Mouse (Mus musculus): ENCODE measurements around the gene Cenpq. TPM values are rescaled to one million over a fixed set of nuclear protein-coding genes. Genes with fewer than 3 reads are reported as not detected.

Cenpq gene
- 11.8 and 13.7 TPM in 2 replicates for total RNA-seq (2012; rRNA removed)

- DNase-seq (ENCODE audit: low read depth, low spot score), result peak; percentile 96
- TF ChIP-seq MAFK (IDR thresholded peaks at IDR 0.05; ENCODE audit: insufficient read depth, low read depth, low read length) (no peak), HCFC1 (IDR thresholded peaks at IDR 0.05; ENCODE audit: borderline replicate concordance, insufficient read depth, low read length) (peak; percentile 64)
- in situ Hi-C loops (cut with MboI; ENCODE audit: low sequenced_read_pairs in 2 of 2, unreplicated experiment in 2 of 2), result no loop called here
- Histone ChIP-seq H3K4me3 (ENCODE audit: insufficient read depth in 1 of 2, low read depth in 1 of 2, low read length in 2 of 2, poor library complexity in 1 of 2, severe bottlenecking in 1 of 2) (peak within 1 kb of the TSS; percentile 87 to 95), H3K4me1 (ENCODE audit: control insufficient read depth in 2 of 2, insufficient read depth in 2 of 2, low read length in 2 of 2, poor library complexity in 1 of 2) (0 out of 4 replicates have a peak, but pooled peaks cover 0 to 3% of the 10 kb centered on the region in 2 experiments), H3K36me3 (ENCODE audit: control insufficient read depth, insufficient read depth, low read length, poor library complexity, severe bottlenecking) (peaks cover 5% of the 10 kb centered on the region), H3K27ac (ENCODE audit: insufficient read depth, low read depth, low read length, poor library complexity, severe bottlenecking) (peak within 1 kb of the TSS; percentile 83), H3K9ac (ENCODE audit: insufficient read depth, low read depth, low read length, poor library complexity, severe bottlenecking) (peak within 1 kb of the TSS; percentile 87), H3K9me3 (ENCODE audit: control insufficient read depth, insufficient read depth, low read depth, low read length) (no peaks in the 10 kb centered on the region)
These were observed at the start of gene Cenpq, which contains the start of gene Mut for GRCm38 (mm10) chr17:40934420-40935231. Gene Cenpq (minus strand): TSS chr17:40935047. Gene Mut (plus strand): TSS chr17:40934685.

- no peak for DNase-seq (ENCODE audit: low read depth, low spot score)
- H3K9ac ChIP-seq (ENCODE audit: insufficient read depth, low read depth, low read length, poor library complexity, severe bottlenecking), result no peak overlapping the region
- no peaks in the 10 kb centered on the region for H3K4me1 ChIP-seq (ENCODE audit: control insufficient read depth in 2 of 2, insufficient read depth in 2 of 2, low read length in 2 of 2, poor library complexity in 1 of 2)
- in situ Hi-C loops (cut with MboI; ENCODE audit: low sequenced_read_pairs in 2 of 2, unreplicated experiment in 2 of 2), result no loop called here
- no peak overlapping the region for H3K27ac ChIP-seq (ENCODE audit: insufficient read depth, low read depth, low read length, poor library complexity, severe bottlenecking)
- no peak for TF ChIP-seq MAFK (IDR thresholded peaks at IDR 0.05; ENCODE audit: insufficient read depth, low read depth, low read length)
- TF ChIP-seq ZC3H11A (IDR thresholded peaks at IDR 0.05; ENCODE audit: borderline replicate concordance, low read depth, low read length), result no peak
- TF ChIP-seq ZNF384 (IDR thresholded peaks at IDR 0.05; ENCODE audit: low read depth, low read length), result no peak
- no peak for TF ChIP-seq CHD2 (IDR thresholded peaks at IDR 0.05; ENCODE audit: low read depth, low read length)
- TF ChIP-seq HCFC1 (IDR thresholded peaks at IDR 0.05; ENCODE audit: borderline replicate concordance, insufficient read depth, low read length), result no peak
- no peaks in the 10 kb centered on the region for H3K36me3 ChIP-seq (ENCODE audit: control insufficient read depth, insufficient read depth, low read length, poor library complexity, severe bottlenecking)
- H3K9me3 ChIP-seq (ENCODE audit: control insufficient read depth, insufficient read depth, low read depth, low read length), result no peaks in the 10 kb centered on the region
- H3K4me3 ChIP-seq (ENCODE audit: insufficient read depth in 1 of 2, low read depth in 1 of 2, low read length in 2 of 2, poor library complexity in 1 of 2, severe bottlenecking in 1 of 2), result no peak overlapping the region
These were observed 43.1 kb upstream of the Cenpq start for GRCm38 (mm10) chr17:40977914-40978313.

- H3K36me3 ChIP-seq (ENCODE audit: control insufficient read depth, insufficient read depth, low read length, poor library complexity, severe bottlenecking), result peaks cover 2% of the 10 kb centered on the region; the same call in 1 of the 2 replicates
- in situ Hi-C loops (cut with MboI; ENCODE audit: low sequenced_read_pairs in 2 of 2, unreplicated experiment in 2 of 2), result no loop called here
These were observed 13.7 kb upstream of the Cenpq start for GRCm38 (mm10) chr17:40948518-40948917.

GRCm38 (mm10) chr17:40933985-40934384, 862 bp downstream of the Cenpq start:
- no peak for DNase-seq (ENCODE audit: low read depth, low spot score)
- Histone ChIP-seq H3K9ac (ENCODE audit: insufficient read depth, low read depth, low read length, poor library complexity, severe bottlenecking) (peak overlapping the region; percentile 87), H3K4me1 (ENCODE audit: control insufficient read depth in 2 of 2, insufficient read depth in 2 of 2, low read length in 2 of 2, poor library complexity in 1 of 2) (0 out of 4 replicates have a peak, but pooled peaks cover 0 to 3% of the 10 kb centered on the region in 2 experiments), H3K27ac (ENCODE audit: insufficient read depth, low read depth, low read length, poor library complexity, severe bottlenecking) (no peak overlapping the region), H3K4me3 (ENCODE audit: insufficient read depth in 1 of 2, low read depth in 1 of 2, low read length in 2 of 2, poor library complexity in 1 of 2, severe bottlenecking in 1 of 2) (peak overlapping the region; percentile 84 to 95), H3K9me3 (ENCODE audit: control insufficient read depth, insufficient read depth, low read depth, low read length) (no peaks in the 10 kb centered on the region), H3K36me3 (ENCODE audit: control insufficient read depth, insufficient read depth, low read length, poor library complexity, severe bottlenecking) (peaks cover 8% of the 10 kb centered on the region)
- in situ Hi-C loops (cut with MboI; ENCODE audit: low sequenced_read_pairs in 2 of 2, unreplicated experiment in 2 of 2), result no loop called here
- no peak for TF ChIP-seq MAFK (IDR thresholded peaks at IDR 0.05; ENCODE audit: insufficient read depth, low read depth, low read length)
- TF ChIP-seq CHD2 (IDR thresholded peaks at IDR 0.05; ENCODE audit: low read depth, low read length), result no peak
- TF ChIP-seq ZNF384 (IDR thresholded peaks at IDR 0.05; ENCODE audit: low read depth, low read length), result no peak
- TF ChIP-seq ZC3H11A (IDR thresholded peaks at IDR 0.05; ENCODE audit: borderline replicate concordance, low read depth, low read length), result no peak
- no peak for TF ChIP-seq HCFC1 (IDR thresholded peaks at IDR 0.05; ENCODE audit: borderline replicate concordance, insufficient read depth, low read length)

More at GRCm38 (mm10) chr17:40948518-40948917, 13.7 kb upstream of the Cenpq start:
- TF ChIP-seq CHD2 (IDR thresholded peaks at IDR 0.05; ENCODE audit: low read depth, low read length) (no peak), ZC3H11A (IDR thresholded peaks at IDR 0.05; ENCODE audit: borderline replicate concordance, low read depth, low read length) (no peak), ZNF384 (IDR thresholded peaks at IDR 0.05; ENCODE audit: low read depth, low read length) (no peak), MAFK (IDR thresholded peaks at IDR 0.05; ENCODE audit: insufficient read depth, low read depth, low read length) (no peak), HCFC1 (IDR thresholded peaks at IDR 0.05; ENCODE audit: borderline replicate concordance, insufficient read depth, low read length) (no peak)
- H3K9me3 ChIP-seq (ENCODE audit: control insufficient read depth, insufficient read depth, low read depth, low read length), result no peaks in the 10 kb centered on the region
- H3K4me3 ChIP-seq (ENCODE audit: insufficient read depth in 1 of 2, low read depth in 1 of 2, low read length in 2 of 2, poor library complexity in 1 of 2, severe bottlenecking in 1 of 2), result no peak overlapping the region
- no peak overlapping the region for H3K9ac ChIP-seq (ENCODE audit: insufficient read depth, low read depth, low read length, poor library complexity, severe bottlenecking)
- no peak overlapping the region for H3K27ac ChIP-seq (ENCODE audit: insufficient read depth, low read depth, low read length, poor library complexity, severe bottlenecking)
- no peak for DNase-seq (ENCODE audit: low read depth, low spot score)
- no peaks in the 10 kb centered on the region for H3K4me1 ChIP-seq (ENCODE audit: control insufficient read depth in 2 of 2, insufficient read depth in 2 of 2, low read length in 2 of 2, poor library complexity in 1 of 2)
